Mouse (Mus musculus) embryonic fibroblast, embryonic 13.5 days (primary cell): ENCODE data around the gene Tmem8b.

Source experiments
- CTCF ChIP-seq: IDR thresholded peaks from 2 replicates; pipeline ENCODE4 v1.5.1; 2011; ENCODE audit warnings: mild to moderate bottlenecking, control low read depth, low read length, moderate library complexity, borderline replicate concordance; ENCODE audit not compliant: insufficient read depth
- POLR2A ChIP-seq: IDR thresholded peaks from 2 replicates; pipeline ENCODE4 v1.6.1; 2011; ENCODE audit warnings: low read depth, mild to moderate bottlenecking, control low read depth, low read length, moderate library complexity

DNA sequence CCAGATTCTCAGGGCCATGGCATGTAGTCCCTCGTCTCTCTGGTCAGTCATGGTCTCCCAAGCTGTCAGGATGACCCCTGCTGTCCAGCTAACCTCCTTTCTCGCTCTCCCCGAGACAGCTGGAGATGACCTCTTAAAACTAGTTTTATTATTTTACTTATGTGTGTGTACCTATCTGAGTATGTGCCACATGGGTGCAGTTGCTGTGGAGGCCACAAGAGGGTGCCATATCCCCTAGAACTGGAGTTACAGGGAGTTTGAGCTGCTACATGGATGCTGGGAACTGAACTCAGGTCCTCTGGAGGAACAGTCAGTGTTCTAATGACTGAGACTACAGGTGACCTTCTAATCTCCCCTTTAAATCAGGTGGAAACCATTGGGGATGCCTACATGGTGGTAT, 19.0 kb upstream of the Tmem8b start:
- TF ChIP-seq CTCF, result no peak
- TF ChIP-seq POLR2A, result no peak
